Mouse (Mus musculus) ES-E14 (cell line): ENCODE data around the gene Spsb4.

Experiments
- CHD2 ChIP-seq: IDR thresholded peaks from 2 replicates; pipeline ENCODE4 v1.6.1; 2014; ENCODE audit warnings: mild to moderate bottlenecking, low read depth, low read length, inconsistent platforms
- HCFC1 ChIP-seq: IDR thresholded peaks from 2 replicates; pipeline ENCODE4 v1.6.1; 2012; ENCODE audit warnings: low read length, inconsistent platforms, borderline replicate concordance; ENCODE audit not compliant: insufficient read depth
- MAFK ChIP-seq: IDR thresholded peaks from 2 replicates; pipeline ENCODE4 v1.6.1; 2014; ENCODE audit warnings: mild to moderate bottlenecking, low read depth, low read length, inconsistent platforms; ENCODE audit not compliant: insufficient read depth
- ZC3H11A ChIP-seq: IDR thresholded peaks from 2 replicates; pipeline ENCODE4 v1.6.1; 2012; ENCODE audit warnings: low read depth, mild to moderate bottlenecking, inconsistent platforms, low read length, borderline replicate concordance

DNA sequence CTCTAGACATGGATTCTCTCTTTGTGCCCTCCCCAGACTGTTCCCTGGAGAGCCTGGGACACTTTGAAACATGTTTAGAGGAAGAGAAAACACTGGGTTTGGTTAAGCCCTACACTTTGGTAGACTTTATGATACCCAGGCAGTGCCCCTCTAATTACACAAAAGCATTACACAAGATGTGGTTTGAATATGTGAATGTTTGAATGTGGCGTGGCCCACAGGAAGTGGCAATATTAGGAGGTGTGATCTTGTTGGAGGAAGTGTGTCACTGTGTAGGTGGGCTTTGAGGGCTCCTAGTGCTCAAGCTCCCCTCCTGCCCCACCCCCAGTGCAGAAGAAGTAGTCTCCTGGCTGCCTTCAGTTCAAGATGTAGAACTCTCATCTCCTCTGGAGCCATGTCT is 122.0 kb downstream of the Spsb4 start:
- TF ChIP-seq HCFC1 (no peak), ZC3H11A (no peak), MAFK (no peak), CHD2 (no peak)
